Mouse (Mus musculus) hindbrain, embryonic 15.5 days (tissue): ENCODE measurements around the gene Zbtb39. TPM values are rescaled to one million over a fixed set of nuclear protein-coding genes. Genes with fewer than 3 reads are reported as not detected.

Source experiments
- ATAC-seq: fragments of 200-750 bp; cut with Nextera tagmentation; 2 replicates; pipeline ENCODE4 v1.8.0; 2017; ENCODE audit warnings: low read depth, moderate number of reproducible peaks, moderate TSS enrichment; ENCODE audit not compliant: low FRiP score
- H3K27ac ChIP-seq: fragments of 300-500 bp; sonication (generic); replicated peaks from 2 replicates; pipeline ENCODE4 v1.5.1; 2015; ENCODE audit warnings: mild to moderate bottlenecking, inconsistent platforms
- H3K27me3 ChIP-seq: fragments of 300-500 bp; sonication (generic); 2 replicates; pipeline ENCODE4 v1.6.1; 2015; ENCODE audit warnings: control low read depth, inconsistent platforms
- H3K36me3 ChIP-seq: fragments of 300-500 bp; sonication (generic); 2 replicates; pipeline ENCODE4 v1.6.1; 2015; ENCODE audit warnings: control low read depth, inconsistent platforms
- H3K4me1 ChIP-seq: fragments of 300-500 bp; sonication (generic); replicated peaks from 2 replicates; pipeline ENCODE4 v1.6.1; 2015; ENCODE audit warnings: control low read depth, inconsistent platforms
- H3K4me2 ChIP-seq: fragments of 300-500 bp; sonication (generic); 2 replicates; pipeline ENCODE4 v1.6.1; 2015; ENCODE audit warnings: moderate library complexity, mild to moderate bottlenecking, inconsistent platforms
- H3K4me3 ChIP-seq: fragments of 300-500 bp; sonication (generic); 2 replicates; pipeline ENCODE4 v1.5.1; 2015; ENCODE audit warnings: mild to moderate bottlenecking, inconsistent platforms
- H3K9ac ChIP-seq: fragments of 300-500 bp; sonication (generic); 2 replicates; pipeline ENCODE4 v1.6.1; 2015; ENCODE audit warnings: inconsistent platforms
- H3K9me3 ChIP-seq: fragments of 300-500 bp; sonication (generic); 2 replicates; pipeline ENCODE4 v1.6.1; 2016; ENCODE audit warnings: control low read depth, inconsistent platforms
- WGBS: fragments of 180-500 bp; shearing (Covaris S2); methylation state at CpG from one replicate; pipeline ENCODE4 v1.1.7; 2015; 5-methylcytosine and 5-hydroxymethylcytosine counted together
- polyA plus RNA-seq: library from polyadenylated mRNA; unstranded; fragments of >200 nt; fragmentation: Nextera tagmentation; extraction: Ambion mirVana; gene quantifications from 2 replicates; pipeline ENCODE4 v1.2.1, GENCODE M21; 2015

Gene Zbtb39
- polyA plus RNA-seq, 1 experiment from 2014 or later = 3.2 TPM

DNA sequence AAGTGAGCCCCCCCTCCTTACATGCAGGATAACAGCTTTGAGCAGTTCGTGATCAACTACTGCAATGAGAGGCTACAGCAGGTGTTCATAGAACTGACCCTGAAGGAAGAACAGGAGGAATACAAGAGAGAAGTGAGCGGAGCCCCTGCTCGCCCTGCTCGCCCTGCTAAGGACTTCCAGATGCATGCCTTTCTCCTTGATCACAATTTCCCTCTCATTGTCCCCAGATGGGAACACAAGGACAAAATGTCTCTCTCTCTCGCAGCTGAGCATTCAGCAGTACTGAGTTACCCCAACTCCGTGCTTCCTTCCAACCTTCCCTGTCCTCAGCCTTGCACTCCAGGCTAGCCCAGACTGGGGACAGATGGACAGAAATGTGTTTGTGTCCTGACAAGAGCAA lies 26.6 kb upstream of the Zbtb39 start:
- no peaks in the 10 kb centered on the region for H3K4me1 ChIP-seq
- no peak overlapping the region for H3K9ac ChIP-seq
- H3K9me3 ChIP-seq = no peaks in the 10 kb centered on the region
- no peak overlapping the region for H3K27ac ChIP-seq
- 80% methylated on average over 6 of the region's 6 CpGs for WGBS
- no peak for ATAC-seq
- no peak overlapping the region for H3K4me3 ChIP-seq
- no peaks in the 10 kb centered on the region for H3K36me3 ChIP-seq
- no peaks in the 10 kb centered on the region for H3K27me3 ChIP-seq
- H3K4me2 ChIP-seq = no peak overlapping the region

DNA sequence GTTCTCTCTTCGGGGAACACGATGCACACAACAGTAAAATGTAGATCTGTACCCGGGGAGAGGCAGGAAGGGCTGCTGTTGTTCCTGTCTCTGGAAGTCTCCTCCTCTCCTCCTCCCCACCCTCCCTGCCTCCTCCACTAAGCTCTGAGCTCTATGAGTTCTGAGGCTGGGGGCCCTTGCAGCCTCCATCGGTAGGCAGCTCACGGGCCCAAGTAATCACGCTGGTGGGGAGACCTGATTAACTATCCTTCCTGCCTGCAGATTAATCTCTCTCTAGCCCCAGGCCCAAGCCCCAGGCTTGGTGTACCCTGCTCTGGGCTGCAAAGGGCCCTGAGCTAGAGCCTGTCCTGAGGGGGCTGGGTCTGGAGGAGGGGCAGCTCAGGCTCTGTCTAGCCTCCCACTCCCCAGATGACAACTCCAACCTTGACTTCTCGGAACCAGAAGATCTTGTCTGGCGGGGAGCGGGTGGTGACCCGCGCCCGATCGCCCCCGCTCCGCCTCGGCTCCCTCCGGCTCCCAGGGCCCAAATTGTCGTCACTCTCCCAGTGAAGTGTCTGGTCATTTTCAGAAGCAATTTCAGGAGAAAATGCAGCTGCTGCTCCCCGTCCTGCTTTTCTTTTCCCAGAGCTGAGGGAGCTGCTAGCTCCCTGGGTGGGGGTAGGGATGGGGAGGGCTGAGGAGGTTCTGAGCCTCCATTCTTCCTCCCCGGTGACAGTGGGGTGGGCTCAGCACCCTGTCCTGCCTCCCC lies 17.5 kb upstream of the Zbtb39 start:
- peak overlapping the region; percentile 35 for H3K4me2 ChIP-seq
- WGBS = 13% methylated on average over 20 of the region's 20 CpGs
- H3K27ac ChIP-seq = no peak overlapping the region
- H3K4me1 ChIP-seq = peaks cover 19% of the 10 kb centered on the region
- no peaks in the 10 kb centered on the region for H3K27me3 ChIP-seq
- H3K4me3 ChIP-seq = no peak overlapping the region
- no peaks in the 10 kb centered on the region for H3K36me3 ChIP-seq
- peak; percentile 66; the same call in 1 of the 2 replicates for ATAC-seq
- no peak overlapping the region for H3K9ac ChIP-seq
- H3K9me3 ChIP-seq = no peaks in the 10 kb centered on the region

DNA sequence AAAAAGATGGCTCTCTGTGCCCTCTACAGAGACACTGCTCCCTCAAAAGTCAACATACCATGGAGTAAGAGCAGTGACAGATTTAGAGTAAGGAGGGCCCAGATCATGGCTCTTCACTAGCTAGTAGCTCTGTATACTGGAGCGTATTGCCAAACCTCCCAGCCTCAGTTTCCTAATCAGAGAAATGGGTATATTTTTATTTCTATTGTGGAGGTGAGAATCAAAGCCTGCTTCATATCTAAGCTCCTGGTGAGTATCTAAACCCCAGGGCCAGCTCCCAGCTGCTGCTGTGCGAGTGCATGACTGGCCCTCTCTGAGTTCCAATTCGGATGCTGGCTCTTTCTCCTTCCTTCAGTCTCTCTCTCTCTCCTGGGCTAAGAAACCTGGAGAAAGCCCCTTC lies 15.2 kb upstream of the Zbtb39 start, which contains the start of gene Tac2:
Gene Tac2 (plus strand): TSS at position 301 of the 400 bp plus-strand sequence.
- WGBS = 82% methylated on average over 3 of the region's 3 CpGs
- no peak for ATAC-seq
- H3K4me3 ChIP-seq = no peak within 1 kb of the TSS

DNA sequence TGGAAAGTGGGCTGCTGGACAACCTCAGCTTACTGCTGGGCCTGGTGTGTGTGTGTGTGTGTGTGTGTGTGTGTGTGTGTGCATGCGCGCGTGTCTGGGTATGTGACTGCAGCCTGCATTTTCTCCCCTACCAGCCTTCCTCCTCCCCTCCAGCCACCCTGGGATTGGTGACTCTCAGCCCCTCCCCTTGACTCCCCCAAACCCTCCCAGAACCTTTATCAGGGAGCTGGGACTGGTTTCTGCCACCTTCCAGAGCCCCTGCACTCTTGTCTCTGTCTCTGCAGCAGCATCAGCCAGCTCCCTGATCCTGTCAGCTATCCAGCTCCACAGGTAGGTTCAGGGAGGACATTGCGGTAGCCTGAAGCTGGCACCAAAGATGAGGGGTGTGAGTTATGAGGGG lies 14.2 kb upstream of the Zbtb39 start:
- 87% methylated on average over 4 of the region's 4 CpGs for WGBS
- H3K27ac ChIP-seq = no peak overlapping the region
- no peaks in the 10 kb centered on the region for H3K36me3 ChIP-seq
- peaks cover 19% of the 10 kb centered on the region for H3K4me1 ChIP-seq
- no peak overlapping the region for H3K4me3 ChIP-seq
- no peak overlapping the region for H3K4me2 ChIP-seq
- H3K27me3 ChIP-seq = no peaks in the 10 kb centered on the region
- H3K9me3 ChIP-seq = no peaks in the 10 kb centered on the region
- no peak overlapping the region for H3K9ac ChIP-seq
- no peak for ATAC-seq

More for the DNA sequence above, 15.2 kb upstream of the Zbtb39 start, which contains the start of gene Tac2:
- Histone ChIP-seq H3K27ac (no peak within 1 kb of the TSS), H3K9me3 (no peaks in the 10 kb centered on the region), H3K4me2 (no peak within 1 kb of the TSS), H3K27me3 (no peaks in the 10 kb centered on the region), H3K9ac (no peak within 1 kb of the TSS), H3K4me1 (peaks cover 19% of the 10 kb centered on the region), H3K36me3 (no peaks in the 10 kb centered on the region)

DNA sequence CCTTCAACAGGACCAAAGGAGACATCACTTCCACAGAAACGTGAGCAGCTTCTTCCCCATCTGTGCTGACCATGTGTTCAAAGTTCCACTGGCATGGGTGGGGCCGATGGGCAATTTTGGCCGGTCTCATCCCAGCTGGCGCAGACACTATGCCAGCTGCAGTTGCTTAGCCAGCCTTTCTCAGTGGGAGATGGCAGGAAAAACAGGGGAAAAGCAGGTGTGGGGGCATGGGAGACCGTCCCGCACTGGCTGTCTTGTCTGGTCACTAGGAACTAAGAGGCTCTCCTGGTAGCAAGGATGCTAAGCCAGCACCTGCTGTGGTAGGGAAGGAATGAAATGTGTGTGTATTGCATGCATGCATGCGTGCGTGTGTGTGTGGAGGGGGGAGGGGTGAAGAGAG lies 10.9 kb upstream of the Zbtb39 start:
- peak; percentile 55 for ATAC-seq
- Histone ChIP-seq H3K36me3 (no peaks in the 10 kb centered on the region), H3K27me3 (no peaks in the 10 kb centered on the region), H3K9ac (no peak overlapping the region), H3K4me3 (no peak overlapping the region), H3K4me1 (peaks cover 13% of the 10 kb centered on the region), H3K4me2 (no peak overlapping the region), H3K27ac (no peak overlapping the region), H3K9me3 (no peaks in the 10 kb centered on the region)
- 68% methylated on average over 8 of the region's 8 CpGs for WGBS

DNA sequence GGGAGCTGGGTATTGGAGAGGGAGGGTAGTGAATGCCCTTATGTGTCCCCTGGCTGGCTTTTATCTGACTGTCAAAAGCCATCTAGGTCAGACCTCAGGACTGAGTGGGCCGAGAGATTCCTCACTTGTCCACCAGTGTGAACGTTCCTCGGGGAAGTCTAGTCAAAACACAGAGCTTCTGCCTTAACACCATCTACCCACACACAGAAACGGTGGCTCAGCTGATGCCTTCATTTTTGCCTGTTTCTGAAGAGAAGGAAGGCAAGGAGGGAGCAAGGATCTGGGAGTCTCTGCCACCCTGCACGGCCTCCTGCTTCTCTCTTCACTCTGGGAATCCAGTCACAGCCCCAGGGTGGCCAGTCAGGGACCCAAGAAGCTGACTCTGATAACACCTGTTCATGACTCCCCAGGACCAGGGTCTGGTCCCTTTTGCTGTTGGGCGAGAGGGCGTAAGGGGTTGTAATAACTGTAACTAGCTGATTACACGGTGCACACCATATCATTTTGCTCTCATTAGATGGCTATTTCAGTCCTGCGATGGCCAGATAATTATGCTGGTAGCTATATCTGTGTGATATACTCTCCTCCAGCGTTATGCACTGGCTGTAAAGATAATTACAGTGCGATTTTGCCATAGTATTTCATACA lies 8.9 kb upstream of the Zbtb39 start:
- no peak overlapping the region for H3K9ac ChIP-seq
- no peak overlapping the region; the same call in 1 of the 2 replicates for H3K4me2 ChIP-seq
- H3K4me1 ChIP-seq = peaks cover 13% of the 10 kb centered on the region
- no peak overlapping the region for H3K4me3 ChIP-seq
- H3K9me3 ChIP-seq = no peaks in the 10 kb centered on the region
- WGBS = 49% methylated on average over 11 of the region's 11 CpGs
- no peaks in the 10 kb centered on the region for H3K27me3 ChIP-seq
- peak overlapping the region; percentile 26; the same call in 1 of the 2 replicates for H3K27ac ChIP-seq
- no peaks in the 10 kb centered on the region for H3K36me3 ChIP-seq
- no peak for ATAC-seq

DNA sequence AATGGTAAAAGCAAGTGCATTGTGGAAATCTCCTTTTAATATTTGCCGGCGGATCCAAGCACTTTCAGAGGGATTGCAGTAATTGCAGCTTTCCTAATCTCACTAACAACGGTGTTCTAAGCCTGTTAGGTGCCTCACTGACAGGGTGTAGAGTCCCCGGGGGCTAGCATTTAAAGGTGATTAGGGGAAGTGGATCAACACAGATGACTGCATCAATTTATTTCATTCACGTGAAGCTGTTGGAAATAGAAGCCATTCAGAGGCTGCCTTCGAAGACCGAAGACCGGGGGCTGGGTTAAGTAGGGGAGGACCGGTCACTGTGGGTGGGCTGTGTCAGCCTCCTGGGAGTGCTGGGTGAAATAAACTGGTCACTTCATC lies 8.4 kb upstream of the Zbtb39 start:
- Histone ChIP-seq H3K27me3 (no peaks in the 10 kb centered on the region), H3K4me3 (no peak overlapping the region), H3K4me1 (peaks cover 13% of the 10 kb centered on the region), H3K27ac (no peak overlapping the region; the same call in 1 of the 2 replicates), H3K9me3 (no peaks in the 10 kb centered on the region), H3K9ac (no peak overlapping the region), H3K36me3 (no peaks in the 10 kb centered on the region), H3K4me2 (no peak overlapping the region; the same call in 1 of the 2 replicates)
- 33% methylated on average over 9 of the region's 9 CpGs for WGBS
- no peak for ATAC-seq

DNA sequence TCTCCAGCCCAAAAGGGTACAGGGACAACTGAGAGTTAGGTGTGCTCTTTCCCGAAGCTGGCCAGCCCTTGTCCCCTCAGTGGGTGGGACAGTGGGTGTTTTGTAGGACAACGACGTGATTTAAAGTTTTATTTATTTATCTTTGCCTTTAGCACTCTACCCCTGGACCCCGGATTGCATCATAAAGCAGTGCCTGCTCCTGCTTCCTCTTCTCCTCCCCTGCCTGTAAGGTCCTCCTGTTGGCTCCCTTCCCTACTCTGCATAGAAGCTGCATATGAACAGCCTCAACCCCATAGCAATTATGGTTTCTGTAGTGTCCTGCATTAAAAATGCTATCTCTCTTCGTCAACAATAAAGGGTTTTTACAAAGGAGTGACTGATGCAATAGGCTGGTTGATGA lies 7.9 kb upstream of the Zbtb39 start:
- no peaks in the 10 kb centered on the region for H3K27me3 ChIP-seq
- ATAC-seq = no peak
- 45% methylated on average over 5 of the region's 5 CpGs for WGBS
- no peak overlapping the region for H3K4me3 ChIP-seq
- no peaks in the 10 kb centered on the region for H3K9me3 ChIP-seq
- H3K36me3 ChIP-seq = no peaks in the 10 kb centered on the region
- H3K27ac ChIP-seq = no peak overlapping the region
- no peak overlapping the region for H3K4me2 ChIP-seq
- peaks cover 13% of the 10 kb centered on the region for H3K4me1 ChIP-seq
- H3K9ac ChIP-seq = no peak overlapping the region

DNA sequence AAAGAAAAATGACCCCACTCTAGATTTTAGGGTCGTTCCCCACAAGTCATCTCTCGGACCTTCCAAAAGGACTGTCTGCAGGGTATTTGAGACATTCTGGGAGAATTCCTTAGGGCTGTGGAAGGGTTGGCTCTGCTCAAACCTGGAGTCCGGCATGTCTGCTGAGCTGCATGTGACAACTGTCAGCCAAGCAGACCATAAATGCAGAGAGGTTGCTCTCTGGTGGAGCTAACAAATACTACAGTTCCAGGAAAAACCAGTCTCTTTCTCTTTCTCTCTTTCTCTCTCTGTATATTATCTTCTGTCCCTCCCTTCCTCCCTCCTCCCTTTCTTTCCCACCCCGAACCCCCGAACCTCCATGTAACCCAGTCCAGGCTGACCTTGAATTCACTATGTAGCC lies 4.9 kb upstream of the Zbtb39 start:
- WGBS = 55% methylated on average over 5 of the region's 5 CpGs
- Histone ChIP-seq H3K9me3 (no peaks in the 10 kb centered on the region), H3K4me2 (no peak overlapping the region), H3K4me3 (no peak overlapping the region), H3K4me1 (peaks cover 20% of the 10 kb centered on the region), H3K27me3 (no peaks in the 10 kb centered on the region), H3K27ac (no peak overlapping the region), H3K9ac (no peak overlapping the region), H3K36me3 (no peaks in the 10 kb centered on the region)
- 0 out of 2 replicates have a peak, but pooled peaks have one; percentile 27 for ATAC-seq

DNA sequence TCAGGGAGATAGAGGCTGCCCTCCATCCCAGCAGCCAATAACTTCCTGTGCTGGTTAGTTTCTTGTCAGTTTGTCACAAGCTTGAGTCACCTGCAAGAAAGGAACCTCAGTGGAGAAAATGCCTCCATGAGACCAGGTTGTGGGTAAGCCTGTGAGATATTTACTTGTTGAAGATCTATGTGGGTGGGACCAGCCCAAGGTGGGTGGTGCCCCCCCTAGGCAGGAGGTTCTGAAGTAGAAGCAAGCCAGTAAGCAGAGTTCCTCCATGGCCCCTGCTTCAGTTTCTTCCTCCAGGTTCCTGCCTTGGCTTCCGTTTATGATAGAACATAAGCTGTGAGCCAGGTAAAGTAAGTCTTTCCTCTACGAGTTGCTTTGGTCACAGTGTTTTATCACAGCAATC lies 3.1 kb upstream of the Zbtb39 start:
- whole genome bisulfite sequencing = 91% methylated on average over 2 of the region's 2 CpGs
- ATAC-seq = no peak
- Histone ChIP-seq H3K36me3 (peaks cover under 1% of the 10 kb centered on the region; the same call in 1 of the 2 replicates), H3K4me3 (no peak overlapping the region), H3K9me3 (no peaks in the 10 kb centered on the region), H3K4me2 (no peak overlapping the region), H3K27me3 (no peaks in the 10 kb centered on the region), H3K4me1 (peaks cover 24% of the 10 kb centered on the region), H3K9ac (no peak overlapping the region), H3K27ac (no peak overlapping the region)

DNA sequence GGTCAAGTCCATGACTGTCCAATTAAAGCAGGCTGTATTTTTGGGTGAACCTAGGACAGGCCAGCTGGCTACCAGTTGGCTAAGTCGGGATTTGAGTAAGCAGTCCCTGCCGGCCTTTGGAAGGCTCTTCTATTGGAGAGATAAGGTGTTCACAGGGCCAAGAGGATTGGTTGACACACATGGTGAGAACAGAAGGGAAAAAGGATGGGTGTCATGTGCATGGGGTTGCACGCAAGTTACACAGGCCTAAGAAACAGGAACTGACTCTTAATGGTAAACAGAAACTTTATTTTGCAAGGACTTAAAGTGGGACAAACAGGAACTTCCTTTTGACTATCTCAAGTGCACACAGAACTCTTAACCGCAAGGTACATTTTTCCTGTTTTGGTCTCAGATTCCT lies 2.4 kb upstream of the Zbtb39 start:
- H3K4me1 ChIP-seq = peaks cover 21% of the 10 kb centered on the region
- no peak overlapping the region for H3K4me2 ChIP-seq
- H3K4me3 ChIP-seq = no peak overlapping the region
- WGBS = 81% methylated on average over 4 of the region's 4 CpGs
- H3K9me3 ChIP-seq = no peaks in the 10 kb centered on the region
- H3K27me3 ChIP-seq = no peaks in the 10 kb centered on the region
- ATAC-seq = no peak
- H3K36me3 ChIP-seq = peaks cover 7% of the 10 kb centered on the region
- no peak overlapping the region for H3K9ac ChIP-seq
- no peak overlapping the region for H3K27ac ChIP-seq

DNA sequence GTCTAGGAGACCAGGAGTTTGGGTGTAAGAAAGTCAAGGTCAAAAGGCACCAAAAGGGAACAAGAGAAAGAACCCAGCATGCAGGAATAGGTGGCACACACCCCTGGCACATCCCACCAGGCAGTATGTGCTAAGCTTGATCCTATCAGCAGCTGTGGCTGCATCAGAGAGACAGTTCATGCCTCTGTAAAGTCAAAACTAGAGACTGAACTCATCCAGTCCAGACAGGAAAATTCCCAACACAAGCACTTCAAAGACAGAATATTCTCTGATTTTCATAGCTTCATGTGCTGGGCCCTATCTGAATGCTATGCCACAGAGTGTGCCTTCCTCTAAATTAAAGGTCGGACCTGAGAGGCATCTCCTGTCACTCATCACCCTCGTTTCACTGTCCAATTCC lies 1.8 kb upstream of the Zbtb39 start:
- Histone ChIP-seq H3K36me3 (peaks cover 13% of the 10 kb centered on the region), H3K9ac (no peak overlapping the region), H3K4me3 (no peak overlapping the region), H3K27me3 (no peaks in the 10 kb centered on the region), H3K9me3 (no peaks in the 10 kb centered on the region), H3K4me2 (no peak overlapping the region), H3K4me1 (peaks cover 21% of the 10 kb centered on the region), H3K27ac (no peak overlapping the region)
- no peak for ATAC-seq
- 22% methylated on average over 2 of the region's 2 CpGs for WGBS
